Mouse (Mus musculus): ENCODE results near the gene Iqca.

Gene Iqca

GRCm38 (mm10) chr1:90132402-90132801, 20.8 kb downstream of the Iqca start:
- no peak for DNase-seq (ENCODE audit: low spot score)

GRCm38 (mm10) chr1:90131982-90132381, 21.2 kb downstream of the Iqca start:
- DNase-seq (ENCODE audit: low spot score), result no peak

- DNase-seq (ENCODE audit: low spot score), result no peak
These were observed 28.6 kb downstream of the Iqca start for GRCm38 (mm10) chr1:90124561-90124960.

GRCm38 (mm10) chr1:90120706-90121105, 32.5 kb downstream of the Iqca start:
- no peak for DNase-seq (ENCODE audit: low spot score)

GRCm38 (mm10) chr1:90119214-90119613, 34.0 kb downstream of the Iqca start:
- no peak for DNase-seq (ENCODE audit: low spot score)

GRCm38 (mm10) chr1:90117207-90117606, 36.0 kb downstream of the Iqca start:
- DNase-seq (ENCODE audit: low spot score), result no peak

- no peak for DNase-seq (ENCODE audit: low spot score)
These were observed 38.6 kb downstream of the Iqca start for GRCm38 (mm10) chr1:90114586-90114985.

- no peak for DNase-seq (ENCODE audit: low spot score)
These were observed 39.5 kb downstream of the Iqca start for GRCm38 (mm10) chr1:90113655-90114244.

GRCm38 (mm10) chr1:90112669-90113068, 40.5 kb downstream of the Iqca start:
- no peak for DNase-seq (ENCODE audit: low spot score)

GRCm38 (mm10) chr1:90111198-90111839, 41.9 kb downstream of the Iqca start:
- DNase-seq (ENCODE audit: low spot score), result no peak

GRCm38 (mm10) chr1:90103896-90104487, 49.2 kb downstream of the Iqca start:
- DNase-seq (ENCODE audit: low spot score), result no peak

GRCm38 (mm10) chr1:90100360-90101232, 52.6 kb downstream of the Iqca start:
- DNase-seq (ENCODE audit: low spot score), result no peak

- DNase-seq (ENCODE audit: low spot score), result no peak
These were observed 60.2 kb downstream of the Iqca start for GRCm38 (mm10) chr1:90092816-90093493.

- DNase-seq (ENCODE audit: low spot score), result no peak
These were observed 64.8 kb downstream of the Iqca start for GRCm38 (mm10) chr1:90088192-90088990.

GRCm38 (mm10) chr1:90086461-90086860, 66.7 kb downstream of the Iqca start:
- no peak for DNase-seq (ENCODE audit: low spot score)

- no peak for DNase-seq (ENCODE audit: low spot score)
These were observed 67.6 kb downstream of the Iqca start for GRCm38 (mm10) chr1:90085526-90086157.

GRCm38 (mm10) chr1:90076291-90076690, 76.9 kb downstream of the Iqca start:
- DNase-seq (ENCODE audit: low spot score), result no peak

GRCm38 (mm10) chr1:90074779-90075178, 78.4 kb downstream of the Iqca start:
- DNase-seq (ENCODE audit: low spot score), result no peak

GRCm38 (mm10) chr1:90071812-90072580, 81.2 kb downstream of the Iqca start:
- DNase-seq (ENCODE audit: low spot score), result no peak

GRCm38 (mm10) chr1:90060599-90060998, 92.6 kb downstream of the Iqca start:
- peak; percentile 28 for DNase-seq (ENCODE audit: low spot score)

All from left cerebral cortex, adult 11 months (tissue).